Mouse (Mus musculus) neutrophil, adult 5-6 weeks (primary cell): ENCODE data around the gene Mapk8. TPM values are rescaled to one million over a fixed set of nuclear protein-coding genes. Genes with fewer than 3 reads are reported as not detected.

Source experiments
- ATAC-seq: fragments of 151-379, 151-347 bp; 2 replicates; pipeline ENCODE4 v1.8.0; 2017; ENCODE audit warnings: mild to moderate bottlenecking, moderate TSS enrichment; ENCODE audit not compliant: insufficient number of reproducible peaks, poor library complexity, low FRiP score, severe bottlenecking; ENCODE audit errors: extremely low read depth
- total RNA-seq: library from RNA; stranded (forward); fragments of 200-1000 nt; gene quantifications from 2 replicates; pipeline ENCODE4 v1.2.3, GENCODE M21; 2017

Gene Mapk8
- total RNA-seq, 1 experiment from 2014 or later: 47.4 TPM

DNA sequence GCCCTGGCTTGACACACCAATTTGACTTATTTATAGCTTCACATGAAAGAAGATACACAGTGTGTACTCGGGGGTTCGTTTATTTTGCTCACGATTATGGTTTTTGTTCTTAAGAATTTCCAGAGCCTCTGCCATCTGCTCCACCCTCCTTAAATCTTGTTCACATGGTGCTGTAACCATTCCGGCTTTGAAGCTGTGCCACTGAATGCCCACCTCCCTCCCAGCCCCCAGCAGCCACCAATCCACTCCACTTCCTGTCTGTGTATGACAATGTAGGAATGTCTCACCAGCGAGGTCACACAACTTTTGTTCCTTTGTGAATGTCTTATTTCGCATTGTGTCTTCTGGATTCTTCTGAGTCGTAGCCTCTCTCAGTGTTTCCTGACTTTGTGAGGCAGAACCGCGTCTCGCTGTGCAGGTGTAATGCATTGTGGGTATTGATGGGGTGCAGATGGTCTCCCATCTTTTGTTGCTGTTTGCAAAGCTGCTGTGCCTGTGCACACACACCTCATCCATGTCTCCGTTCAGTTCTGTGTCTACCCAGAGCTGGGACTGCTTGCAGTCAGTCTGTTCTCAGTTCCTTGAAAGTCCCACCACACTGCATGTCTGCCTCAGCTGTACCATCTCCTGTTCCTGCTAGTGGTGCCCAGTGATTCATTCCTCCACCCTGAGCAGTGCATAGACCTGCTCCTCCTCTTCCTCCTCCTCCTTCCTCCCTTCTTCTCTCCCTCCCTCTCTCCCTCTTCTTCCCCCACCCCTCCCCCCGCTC is 89.2 kb downstream of the Mapk8 start:
- no peak for ATAC-seq

DNA sequence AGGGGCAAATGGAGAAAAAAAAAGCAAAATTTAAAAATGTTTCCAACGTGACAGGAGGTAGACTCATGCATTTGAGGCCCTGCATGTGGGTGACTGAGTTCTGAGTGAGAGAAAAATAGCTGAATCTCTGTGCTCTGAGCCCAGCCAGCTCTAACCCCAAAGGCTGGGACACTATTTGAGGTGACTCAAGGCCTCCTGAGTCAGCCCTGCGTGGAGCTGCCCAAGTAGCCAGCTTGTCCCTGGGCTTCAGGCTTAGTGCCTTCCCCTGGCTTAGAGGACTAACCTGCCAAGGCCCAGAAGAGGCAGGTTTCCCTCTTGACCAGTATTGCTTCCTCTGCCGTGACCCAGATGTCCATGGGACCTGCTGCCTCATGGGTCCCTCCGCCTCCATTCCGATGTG is 91.7 kb downstream of the Mapk8 start:
- no peak for ATAC-seq

DNA sequence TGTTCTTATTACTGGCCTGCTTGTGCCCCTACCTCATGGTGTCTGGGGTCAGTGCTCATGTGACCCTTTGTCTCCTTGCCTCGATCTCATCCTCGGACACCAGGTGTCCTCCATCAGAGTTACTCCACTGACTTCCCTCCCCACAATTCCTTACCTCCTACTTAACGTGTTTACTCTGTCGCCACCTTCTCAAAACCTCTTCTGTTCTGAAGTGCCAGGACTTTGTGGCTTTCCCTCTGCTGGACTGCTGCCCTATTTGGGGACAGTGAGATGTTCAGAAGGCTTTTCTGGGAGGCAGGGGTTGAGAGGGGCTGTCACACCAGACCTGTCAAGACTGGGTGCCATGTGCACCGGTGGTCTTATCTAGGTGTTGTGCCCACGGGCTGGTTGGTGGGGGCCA is 94.1 kb downstream of the Mapk8 start:
- no peak for ATAC-seq

DNA sequence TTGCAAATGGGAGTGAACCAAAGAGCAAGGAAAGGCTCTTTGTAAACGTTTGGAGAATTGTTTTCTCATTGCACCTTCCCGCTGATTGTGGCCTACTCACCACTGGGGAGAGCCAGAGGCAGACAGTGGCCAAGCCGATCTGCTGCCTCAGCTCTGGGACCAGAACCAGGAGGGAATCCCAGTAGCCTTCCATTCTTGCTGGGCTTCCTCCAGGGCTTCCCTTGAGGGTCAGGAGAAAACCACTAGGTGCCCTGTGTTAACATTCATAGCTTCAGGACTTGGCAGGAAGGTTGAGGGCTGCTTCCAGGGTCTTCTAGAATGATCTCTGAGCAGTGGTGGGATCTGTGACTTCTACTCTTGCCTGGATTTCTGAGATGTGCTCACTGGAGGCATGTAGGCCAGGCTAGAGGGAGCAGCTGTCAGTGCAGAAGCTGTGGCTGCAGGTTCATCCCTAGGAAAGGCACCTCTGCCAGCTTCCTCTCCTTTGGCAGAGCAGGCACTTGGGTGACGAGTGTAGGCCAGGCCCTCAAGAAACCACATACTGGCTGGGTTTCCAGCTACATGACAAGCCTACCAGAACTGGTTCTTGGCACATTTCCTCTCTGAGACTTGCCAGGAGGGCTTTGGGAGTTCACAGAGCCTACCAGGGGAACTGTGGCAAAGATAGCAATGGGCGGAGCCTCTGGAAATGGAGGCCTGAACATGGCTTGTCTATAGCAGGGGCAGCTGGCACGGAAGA is 94.8 kb downstream of the Mapk8 start:
- ATAC-seq: no peak

DNA sequence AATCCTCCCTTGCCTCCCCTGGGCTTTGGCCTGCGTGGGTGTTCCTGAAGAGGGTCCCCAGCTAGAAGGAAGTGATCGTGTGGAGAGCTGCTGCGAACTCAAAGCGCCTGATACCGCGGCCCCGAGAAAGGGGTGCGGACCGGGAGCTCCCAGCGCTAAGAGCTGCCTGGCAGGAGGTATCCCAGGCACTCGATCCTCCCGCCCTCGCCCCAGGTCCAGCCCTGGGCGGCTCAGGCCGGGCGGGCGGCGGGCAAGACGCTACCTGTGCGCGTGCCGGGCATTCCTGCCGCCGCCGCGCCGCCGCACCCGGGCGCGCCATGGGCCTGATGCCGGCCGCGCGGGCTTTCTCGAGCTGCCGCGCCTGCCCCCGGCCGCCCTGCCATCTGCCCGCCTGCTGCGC is 95.9 kb downstream of the Mapk8 start:
- no peak for ATAC-seq

DNA sequence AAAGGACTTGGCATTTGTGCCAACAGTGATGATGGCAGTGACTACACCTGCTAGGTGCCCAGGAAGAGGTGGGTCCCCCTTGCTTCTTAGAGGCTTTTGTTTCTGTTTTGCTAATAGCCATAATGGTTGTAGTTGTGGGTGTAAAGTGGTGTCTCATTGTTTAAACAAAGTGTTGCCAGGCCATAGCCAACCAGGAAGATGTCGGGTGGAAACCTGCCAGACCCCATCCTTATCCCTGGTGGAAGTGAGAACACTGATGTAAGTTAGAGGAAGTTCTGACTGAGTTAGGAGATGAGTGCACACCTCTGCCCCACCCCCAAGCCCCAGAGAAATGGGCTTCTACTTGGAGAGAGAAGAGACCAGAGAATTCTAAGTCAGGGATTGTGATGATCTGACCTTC is 98.8 kb downstream of the Mapk8 start:
- no peak for ATAC-seq

DNA sequence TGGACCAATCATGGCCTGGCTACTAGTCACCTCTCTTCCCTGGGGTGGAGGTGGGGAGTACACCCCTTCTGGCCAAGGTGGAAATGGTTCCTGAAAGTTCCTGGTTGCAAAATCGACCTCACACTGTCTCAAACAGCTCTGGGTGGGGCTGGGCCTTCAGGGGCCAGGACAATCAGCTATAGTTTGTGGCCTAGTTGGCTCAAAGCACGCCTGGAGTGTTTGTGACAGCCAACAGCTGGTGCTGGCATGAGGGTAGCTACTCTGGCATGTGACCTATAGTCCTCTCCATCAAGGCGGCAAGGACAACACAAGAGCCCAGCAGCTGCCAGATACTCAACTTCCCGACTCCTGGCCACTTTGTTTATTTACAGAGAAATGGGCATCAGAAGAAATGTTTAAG is 99.2 kb downstream of the Mapk8 start:
- ATAC-seq: no peak

DNA sequence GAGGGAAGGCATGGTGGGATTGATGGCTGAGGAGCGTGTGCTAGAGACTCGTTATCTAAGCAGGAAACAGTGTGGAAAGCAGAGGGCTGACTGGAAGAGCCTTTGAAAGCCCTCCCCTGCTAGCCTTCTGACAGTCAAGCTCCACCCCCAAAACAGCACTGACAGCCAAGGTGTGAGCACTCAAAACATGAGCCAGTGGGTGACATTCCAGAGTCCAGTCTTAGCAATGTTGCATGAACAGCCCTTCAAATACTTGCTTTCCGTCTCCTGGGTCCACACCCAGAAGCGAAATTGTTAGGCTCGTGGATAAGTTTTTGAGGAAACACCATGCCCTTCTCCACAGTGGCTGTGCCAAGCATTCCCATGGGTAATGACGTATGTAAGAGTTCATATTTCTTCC is 100.4 kb downstream of the Mapk8 start:
- ATAC-seq: no peak

DNA sequence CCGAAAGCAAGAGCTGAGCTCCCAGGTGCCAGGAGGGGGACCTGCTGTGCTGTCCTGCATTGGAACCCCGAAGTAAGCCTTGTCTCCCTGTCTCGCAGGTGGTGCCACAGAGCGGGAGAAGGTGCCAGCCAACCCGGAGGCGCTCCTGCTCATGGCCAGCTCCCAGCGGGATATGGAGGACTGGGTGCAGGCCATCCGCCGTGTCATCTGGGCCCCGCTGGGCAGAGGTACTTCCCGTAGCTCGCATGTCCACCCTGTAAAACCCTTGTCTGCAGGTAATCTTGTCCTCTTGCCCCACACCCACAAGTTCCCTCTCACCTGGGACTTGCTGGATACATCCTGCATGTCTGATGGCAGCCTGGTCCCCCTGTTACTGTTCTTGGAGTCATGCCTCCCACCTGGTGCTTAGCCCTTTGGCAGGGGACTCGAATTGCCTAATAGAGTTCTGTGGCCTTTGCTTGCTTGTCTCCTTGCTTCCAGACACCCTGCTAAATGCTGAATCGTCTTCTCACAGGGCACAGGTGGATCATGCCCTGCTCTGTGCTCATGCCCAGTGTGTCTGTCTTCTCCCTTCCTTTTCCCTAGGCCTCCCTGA is 103.7 kb downstream of the Mapk8 start:
- no peak for ATAC-seq

DNA sequence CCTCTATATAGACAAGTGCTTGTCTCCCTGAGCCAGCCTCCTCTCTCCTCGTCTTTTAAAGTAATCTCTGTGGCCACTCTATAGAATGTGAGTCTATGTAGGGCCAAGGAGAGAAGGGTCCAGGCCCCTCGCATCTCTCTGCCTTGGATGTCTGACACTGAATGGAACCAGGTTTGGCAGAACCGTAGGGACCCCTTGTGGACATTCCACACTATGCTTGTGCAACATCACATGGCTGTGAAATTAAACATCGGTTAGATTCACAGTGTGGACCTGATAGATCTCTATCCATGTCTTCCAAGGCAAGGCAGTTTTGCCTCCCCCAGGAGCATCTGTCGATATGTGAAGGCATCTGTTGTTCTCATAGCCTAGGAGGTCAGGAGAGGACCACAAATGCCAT is 108.3 kb downstream of the Mapk8 start:
- no peak for ATAC-seq

DNA sequence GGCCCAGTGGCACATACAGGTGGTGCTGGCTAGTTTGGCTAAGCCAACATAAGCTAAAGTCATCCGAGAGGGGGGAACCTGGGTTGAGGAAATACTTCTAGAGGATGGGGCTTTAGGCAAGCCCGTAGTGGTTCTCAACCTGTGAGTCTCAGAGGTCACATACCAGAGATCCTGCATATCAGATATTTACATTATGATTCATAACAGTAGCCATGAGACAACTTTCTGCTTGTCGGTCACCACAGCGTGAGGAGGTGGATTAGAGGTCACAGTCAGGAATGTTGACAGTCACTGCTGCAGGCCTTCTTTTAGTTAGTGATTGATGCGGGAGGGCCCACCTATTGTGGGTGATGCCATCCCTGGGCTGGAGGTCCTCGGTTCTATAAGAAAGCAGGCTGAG is 111.2 kb downstream of the Mapk8 start:
- ATAC-seq: no peak

DNA sequence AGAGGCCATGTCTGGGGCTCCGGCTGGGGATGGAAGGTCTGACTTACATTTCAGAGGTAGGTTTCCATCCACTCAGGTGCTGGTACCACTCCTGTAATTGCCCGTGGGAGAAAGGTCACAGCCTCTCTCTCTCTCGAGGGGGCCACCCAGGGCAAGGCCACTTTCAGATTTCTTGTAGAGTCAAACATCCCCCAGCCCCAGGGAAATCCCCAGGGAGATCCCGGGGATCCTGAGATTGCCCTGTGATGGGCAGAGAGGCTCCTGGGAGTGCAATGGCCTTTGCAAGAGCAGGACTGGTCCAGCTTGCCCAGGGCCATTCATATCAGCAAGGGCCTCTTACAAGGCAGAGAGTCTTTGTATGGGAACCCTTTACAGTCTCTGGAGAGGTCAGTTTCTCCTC is 112.6 kb downstream of the Mapk8 start:
- no peak for ATAC-seq

DNA sequence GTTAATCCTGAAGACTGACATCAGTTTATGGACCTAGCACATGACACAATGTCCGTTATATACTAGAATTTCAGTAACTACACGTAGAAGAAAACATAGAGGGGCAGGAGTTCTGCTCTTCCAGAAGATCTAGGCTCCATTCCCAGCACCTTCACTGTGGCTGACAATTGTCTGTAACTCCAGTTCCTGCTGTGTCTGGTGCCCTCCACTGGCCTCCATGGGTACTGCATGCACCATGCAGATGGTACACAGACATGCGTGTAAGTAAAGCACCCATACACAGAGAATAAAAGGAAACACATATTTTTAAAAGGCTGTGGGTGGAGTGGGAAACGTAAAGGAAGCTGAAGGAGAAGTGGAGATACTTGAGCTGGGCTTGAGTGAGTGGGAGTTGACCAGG is 113.1 kb downstream of the Mapk8 start:
- ATAC-seq: no peak

DNA sequence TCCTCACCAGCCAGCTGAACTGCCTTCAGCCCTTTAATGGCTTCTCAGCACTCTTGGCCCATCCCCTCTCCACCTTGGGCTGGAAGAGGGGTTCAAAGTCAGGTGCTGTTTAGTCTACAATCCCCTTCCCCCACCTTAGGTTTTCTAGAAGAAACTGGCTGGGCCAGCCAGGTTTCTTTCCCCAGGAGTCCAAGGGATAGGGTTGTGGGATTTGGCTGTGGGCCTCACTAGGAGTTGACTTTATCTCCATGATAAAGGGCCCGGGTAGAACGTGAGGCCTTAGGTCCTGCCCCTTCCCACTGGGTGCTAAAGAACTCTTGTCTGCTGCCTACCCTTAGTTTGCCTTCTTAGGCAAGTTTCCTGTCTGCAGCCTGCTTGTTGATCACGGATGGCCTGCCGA is 115.3 kb downstream of the Mapk8 start:
- ATAC-seq: no peak

DNA sequence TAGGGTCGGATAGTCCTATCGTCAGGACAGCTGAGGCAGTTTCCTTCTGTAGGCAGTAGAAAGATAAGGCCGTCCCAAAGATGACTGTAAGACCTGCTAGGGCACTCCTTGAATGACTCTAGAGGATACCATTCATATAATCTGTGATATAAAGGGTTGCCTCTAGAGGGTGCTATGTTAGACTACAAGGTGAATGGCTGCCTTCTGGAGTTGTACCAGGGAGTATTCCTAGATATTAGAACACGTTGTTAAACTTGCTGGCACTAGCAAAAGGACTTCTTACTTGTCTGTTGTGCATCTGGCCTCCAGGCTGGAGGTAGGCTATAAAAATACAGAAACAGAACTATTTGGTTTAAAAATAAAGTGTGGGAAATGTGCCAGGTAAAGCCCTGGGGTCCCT is 116.0 kb downstream of the Mapk8 start:
- ATAC-seq: no peak

DNA sequence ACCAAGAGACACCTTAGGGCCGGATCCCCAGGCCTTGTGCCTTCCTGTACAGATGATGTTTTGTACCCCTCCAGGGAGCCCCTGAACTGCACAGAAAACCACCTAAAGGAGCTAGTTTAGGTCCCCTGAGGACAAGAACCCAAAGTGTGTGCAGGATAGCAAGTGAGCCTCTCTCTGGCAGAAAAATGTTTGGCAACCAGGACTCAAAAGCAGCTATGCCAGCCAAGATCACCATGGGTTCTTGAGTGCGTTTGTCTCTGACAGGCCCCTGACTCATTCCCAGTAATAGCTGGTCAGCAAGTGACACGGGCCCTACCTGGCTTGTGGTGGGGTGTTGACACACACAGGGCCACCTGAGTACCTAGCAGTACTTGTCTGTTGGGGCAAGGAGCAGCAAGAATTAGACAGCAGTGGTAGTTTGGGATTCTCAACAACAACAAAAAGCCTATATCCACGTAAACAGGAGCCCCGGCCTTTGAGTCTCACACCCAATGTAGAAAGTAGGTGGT is 117.6 kb downstream of the Mapk8 start:
- ATAC-seq: no peak

DNA sequence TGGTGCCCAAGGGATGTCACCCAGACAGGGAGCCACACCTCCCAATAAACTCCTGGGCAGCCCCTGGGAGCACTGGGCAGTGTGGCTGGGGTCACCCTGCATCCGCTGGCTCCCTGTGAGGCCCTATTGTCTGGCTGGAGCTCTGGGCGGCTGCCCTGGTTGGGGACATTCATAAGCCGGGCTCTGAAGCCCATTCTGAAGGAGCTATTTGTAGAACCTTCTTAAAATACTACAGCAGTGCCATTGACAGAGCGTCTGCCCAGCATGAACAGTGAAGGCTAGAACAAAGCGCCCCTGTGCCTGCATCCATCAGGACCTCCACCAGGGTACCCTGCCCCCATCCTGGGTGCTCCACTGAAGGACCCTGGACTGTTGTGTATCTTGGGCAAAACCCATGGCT is 118.6 kb downstream of the Mapk8 start:
- no peak for ATAC-seq
